Mouse (Mus musculus) lung, adult 2 months (tissue): ENCODE measurements at regions not wholly inside any gene's neighbourhood (a gene's known extent, or its start where the extent isn't known, plus 50 kb on each side); places are given as distances from the start of the nearest gene placed in this dataset.

Source experiments
- CTCF ChIP-seq: fragments of 200-500 bp; IDR thresholded peaks from 2 replicates; pipeline ENCODE4 v1.5.1; 2011; ENCODE audit warnings: mild to moderate bottlenecking, low read length, control low read depth; ENCODE audit not compliant: insufficient read depth
- POLR2A ChIP-seq: fragments of 200-500 bp; IDR thresholded peaks from 2 replicates; pipeline ENCODE4 v1.6.1; 2011; ENCODE audit warnings: low read depth, mild to moderate bottlenecking, control low read depth, low read length, borderline replicate concordance; ENCODE audit errors: extremely low read depth

DNA sequence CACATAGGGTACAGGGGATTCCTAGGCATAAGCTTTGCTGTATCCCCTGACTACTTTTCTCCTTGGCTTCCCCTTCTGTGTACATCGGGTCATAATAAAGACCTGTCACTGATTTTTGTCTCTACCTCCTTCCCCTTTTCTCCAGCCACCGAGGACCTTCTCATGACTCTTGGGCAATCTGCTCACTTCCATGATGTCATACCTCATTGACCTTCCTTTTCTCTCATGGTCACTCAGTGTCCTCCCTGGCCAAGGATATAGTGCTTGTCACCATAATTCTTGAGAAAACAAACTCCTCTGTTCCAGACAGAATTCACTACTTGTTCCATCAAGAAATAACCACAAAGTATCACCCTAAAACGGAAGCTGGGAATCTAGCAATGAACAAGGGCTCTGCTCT is 60.6 kb upstream of the Rora start:
- TF ChIP-seq POLR2A (no peak), CTCF (no peak)
